Mouse (Mus musculus) yolk sac, embryonic 10.5 days (tissue): ENCODE measurements around the gene Zfp956.
A peak's percentile ranks its signal among the peaks of the same experiment; 100 is the strongest.

ENCODE experiments used
- DNase-seq: peaks from one replicate; pipeline ENCODE4 v3.0.0-alpha.2; 2017; ENCODE audit warnings: low spot score

Zfp956 gene

GRCm38 (mm10) chr6:47953191-47953726 is at the start of gene Zfp956:
Zfp956 (plus strand) TSS chr6:47953390.
- peak; percentile 96 for DNase-seq

- no peak for DNase-seq
Measured at GRCm38 (mm10) chr6:47903587-47903986, 49.6 kb upstream of the Zfp956 start.

- no peak for DNase-seq
Measured at GRCm38 (mm10) chr6:47904361-47904760, 48.8 kb upstream of the Zfp956 start.

- DNase-seq, result no peak
Measured at GRCm38 (mm10) chr6:47904917-47905695, 48.1 kb upstream of the Zfp956 start.

- no peak for DNase-seq
Measured at GRCm38 (mm10) chr6:47906326-47906725, 46.9 kb upstream of the Zfp956 start.

GRCm38 (mm10) chr6:47909007-47909406 is 44.2 kb upstream of the Zfp956 start:
- no peak for DNase-seq

- DNase-seq, result no peak
Measured at GRCm38 (mm10) chr6:47911650-47912049, 41.5 kb upstream of the Zfp956 start.

GRCm38 (mm10) chr6:47912991-47913390 is 40.2 kb upstream of the Zfp956 start:
- peak; percentile 11 for DNase-seq

GRCm38 (mm10) chr6:47917051-47917450 is 36.1 kb upstream of the Zfp956 start:
- peak; percentile 55 for DNase-seq

- no peak for DNase-seq
Measured at GRCm38 (mm10) chr6:47918768-47919274, 34.4 kb upstream of the Zfp956 start.

- DNase-seq, result no peak
Measured at GRCm38 (mm10) chr6:47919646-47920446, 33.3 kb upstream of the Zfp956 start.

GRCm38 (mm10) chr6:47920447-47921340 is 32.5 kb upstream of the Zfp956 start, which contains the start of gene Zfp212:
Zfp212 (plus strand) TSS chr6:47920476.
- DNase-seq, result peak; percentile 92

GRCm38 (mm10) chr6:47942461-47942860 is 10.7 kb upstream of the Zfp956 start:
- DNase-seq, result no peak

GRCm38 (mm10) chr6:47943021-47943691 is 10.0 kb upstream of the Zfp956 start:
- peak; percentile 80 for DNase-seq

GRCm38 (mm10) chr6:47943721-47944120 is 9.5 kb upstream of the Zfp956 start:
- DNase-seq, result no peak

GRCm38 (mm10) chr6:47947388-47947787 is 5.8 kb upstream of the Zfp956 start:
- no peak for DNase-seq

GRCm38 (mm10) chr6:47954425-47954824 is 1.2 kb downstream of the Zfp956 start:
- DNase-seq, result no peak

GRCm38 (mm10) chr6:47957816-47958215 is 4.6 kb downstream of the Zfp956 start:
- DNase-seq, result no peak

- no peak for DNase-seq
Measured at GRCm38 (mm10) chr6:47960685-47961421, 7.7 kb downstream of the Zfp956 start.

GRCm38 (mm10) chr6:47963051-47963450 is 9.9 kb downstream of the Zfp956 start:
- DNase-seq, result no peak
